Comparison of ENCODE assay signal across 24 mouse cellular contexts in the genomic region with DNA sequence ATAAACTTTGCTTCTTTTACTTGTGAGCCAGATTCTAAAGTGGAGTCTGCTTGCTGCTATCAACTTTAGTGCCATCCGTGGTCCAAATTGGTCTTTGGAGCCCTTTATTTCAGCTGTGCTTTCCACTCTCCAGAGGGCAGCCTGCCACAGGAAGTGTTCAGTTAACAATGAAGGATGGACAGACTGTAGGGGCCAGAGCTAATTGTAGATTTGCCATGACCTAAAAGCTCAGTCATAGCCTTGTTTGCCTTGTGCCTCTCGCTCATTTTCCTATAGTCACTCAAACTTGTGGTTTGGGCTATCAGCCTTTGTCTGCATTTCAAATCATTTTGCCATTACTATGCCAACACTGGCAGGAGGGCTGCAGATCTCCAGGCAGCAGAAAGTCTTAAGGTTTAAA.
DNase-seq lines count a peak whose midpoint lies in the region; ATAC-seq and TF ChIP-seq lines count a peak whose summit lies in the region.
"Had no signal": no experiment of that assay in that cellular context is flagged by ENCODE, and none has a peak within 500 bp of the region (broad histone marks: within the 10 kb centered on the region; RNA-seq: fewer than 3 reads in every experiment).

No protein-coding gene starts in this region.

- TF ChIP-seq CTCF in midbrain, postnatal 0 days (IDR thresholded peaks at IDR 0.05), result no peak
- TF ChIP-seq CTCF in brain, embryonic 14.5 days (IDR thresholded peaks at IDR 0.05; ENCODE audit: borderline replicate concordance, extremely low read depth, insufficient read depth, insufficient read length), result no peak

- no peak overlapping the region for H3K4me3 ChIP-seq in hindbrain, embryonic 14.5 days (replicated peaks; ENCODE audit: low read length)
- no peak overlapping the region for H3K4me3 ChIP-seq in hindbrain, embryonic 12.5 days
- no peak overlapping the region for H3K4me3 ChIP-seq in midbrain, postnatal 0 days (ENCODE audit: low read depth, low read length)
- no peak overlapping the region for H3K4me3 ChIP-seq in midbrain, embryonic 13.5 days (replicated peaks)
- no peak overlapping the region for H3K4me3 ChIP-seq in heart, embryonic 12.5 days
- H3K4me3 ChIP-seq: embryonic facial prominence, embryonic 15.5 days; gastrocnemius, adult 2 months; heart, embryonic 10.5 days; limb, embryonic 13.5 days; lung, embryonic 15.5 days had no signal

- H3K9me3 ChIP-seq in hindbrain, embryonic 14.5 days (ENCODE audit: control insufficient read depth, low read length), result no peaks in the 10 kb centered on the region
- H3K9me3 ChIP-seq in hindbrain, embryonic 12.5 days (replicated peaks), result no peaks in the 10 kb centered on the region
- no peaks in the 10 kb centered on the region for H3K9me3 ChIP-seq in midbrain, postnatal 0 days (ENCODE audit: low read length)
- no peaks in the 10 kb centered on the region for H3K9me3 ChIP-seq in midbrain, embryonic 13.5 days
- H3K9me3 ChIP-seq in heart, embryonic 12.5 days (replicated peaks), result no peaks in the 10 kb centered on the region
- H3K9me3 ChIP-seq: embryonic facial prominence, embryonic 15.5 days; heart, embryonic 10.5 days; limb, embryonic 13.5 days; lung, embryonic 15.5 days had no signal

- no peaks in the 10 kb centered on the region for H3K27me3 ChIP-seq in hindbrain, embryonic 14.5 days (ENCODE audit: control insufficient read depth, insufficient read depth, low read length)
- H3K27me3 ChIP-seq in hindbrain, embryonic 12.5 days, result no peaks in the 10 kb centered on the region
- no peaks in the 10 kb centered on the region for H3K27me3 ChIP-seq in midbrain, postnatal 0 days (ENCODE audit: insufficient read depth, low read length)
- H3K27me3 ChIP-seq in midbrain, embryonic 13.5 days, result no peaks in the 10 kb centered on the region
- H3K27me3 ChIP-seq in heart, embryonic 12.5 days (replicated peaks), result no peaks in the 10 kb centered on the region
- H3K27me3 ChIP-seq: embryonic facial prominence, embryonic 15.5 days; limb, embryonic 13.5 days; lung, embryonic 15.5 days; Patski had no signal

- H3K4me1 ChIP-seq in hindbrain, embryonic 14.5 days (replicated peaks; ENCODE audit: control insufficient read depth, insufficient read depth, low read length), result no peaks in the 10 kb centered on the region
- no peaks in the 10 kb centered on the region for H3K4me1 ChIP-seq in hindbrain, embryonic 12.5 days
- no peaks in the 10 kb centered on the region for H3K4me1 ChIP-seq in midbrain, postnatal 0 days (ENCODE audit: insufficient read depth, low read length)
- H3K4me1 ChIP-seq in midbrain, embryonic 13.5 days (replicated peaks), result no peaks in the 10 kb centered on the region
- H3K4me1 ChIP-seq in heart, embryonic 12.5 days (replicated peaks), result no peaks in the 10 kb centered on the region
- H3K4me1 ChIP-seq: embryonic facial prominence, embryonic 15.5 days; heart, embryonic 10.5 days; limb, embryonic 13.5 days; lung, embryonic 15.5 days had no signal

- H3K27ac ChIP-seq in hindbrain, embryonic 14.5 days, result no peak overlapping the region
- H3K27ac ChIP-seq in hindbrain, embryonic 12.5 days, result no peak overlapping the region
- H3K27ac ChIP-seq in midbrain, postnatal 0 days (ENCODE audit: low read depth, low read length), result no peak overlapping the region
- no peak overlapping the region for H3K27ac ChIP-seq in midbrain, embryonic 13.5 days
- no peak overlapping the region for H3K27ac ChIP-seq in heart, embryonic 12.5 days (ENCODE audit: poor library complexity, severe bottlenecking)
- H3K27ac ChIP-seq: embryonic facial prominence, embryonic 15.5 days; gastrocnemius, adult 2 months; heart, embryonic 10.5 days; limb, embryonic 13.5 days; liver, embryonic 14.5 days; lung, embryonic 15.5 days; macrophage had no signal

- no peak overlapping the region for H3K4me2 ChIP-seq in hindbrain, embryonic 14.5 days (replicated peaks)
- H3K4me2 ChIP-seq in hindbrain, embryonic 12.5 days (replicated peaks), result no peak overlapping the region
- H3K4me2 ChIP-seq in midbrain, postnatal 0 days (ENCODE audit: low read depth, low read length, poor library complexity, severe bottlenecking), result no peak overlapping the region
- H3K4me2 ChIP-seq in midbrain, embryonic 13.5 days (replicated peaks), result no peak overlapping the region
- H3K4me2 ChIP-seq in heart, embryonic 12.5 days, result no peak overlapping the region
- H3K4me2 ChIP-seq: embryonic facial prominence, embryonic 15.5 days; limb, embryonic 13.5 days; lung, embryonic 15.5 days; midbrain, embryonic 11.5 days had no signal

- no peak for TF ChIP-seq POLR2A in brain, embryonic 14.5 days (IDR thresholded peaks at IDR 0.05; ENCODE audit: borderline replicate concordance, extremely low read depth, insufficient read depth, insufficient read length, poor library complexity, severe bottlenecking)

- no peaks in the 10 kb centered on the region for H3K36me3 ChIP-seq in hindbrain, embryonic 14.5 days (replicated peaks; ENCODE audit: control insufficient read depth, insufficient read depth)
- H3K36me3 ChIP-seq in hindbrain, embryonic 12.5 days, result no peaks in the 10 kb centered on the region
- no peaks in the 10 kb centered on the region for H3K36me3 ChIP-seq in midbrain, postnatal 0 days (ENCODE audit: insufficient read depth, low read length)
- no peaks in the 10 kb centered on the region for H3K36me3 ChIP-seq in midbrain, embryonic 13.5 days
- H3K36me3 ChIP-seq in heart, embryonic 12.5 days, result no peaks in the 10 kb centered on the region
- H3K36me3 ChIP-seq: embryonic facial prominence, embryonic 15.5 days; heart, embryonic 10.5 days; limb, embryonic 13.5 days; lung, embryonic 15.5 days had no signal

- no peak for DNase-seq in hindbrain, embryonic 14.5 days (ENCODE audit: low spot score)
- DNase-seq in midbrain, postnatal 0 days (ENCODE audit: low spot score), result peak; percentile 58
- DNase-seq in brain, embryonic 14.5 days (ENCODE audit: low read depth), result peak; percentile 30
- DNase-seq: adrenal gland, postnatal 14 days; forebrain, postnatal 0 days; gastrocnemius, adult 2 months; heart, postnatal 10 days; kidney, adult 8-10 months; kidney, postnatal 25 days; layer of hippocampus, adult 9-11 months; spleen, adult 18-20 months; thymus, postnatal 25 days had no signal

- no peak overlapping the region for H3K9ac ChIP-seq in hindbrain, embryonic 14.5 days
- no peak overlapping the region for H3K9ac ChIP-seq in hindbrain, embryonic 12.5 days
- H3K9ac ChIP-seq in midbrain, postnatal 0 days (replicated peaks; ENCODE audit: low read length, poor library complexity, severe bottlenecking), result no peak overlapping the region
- no peak overlapping the region for H3K9ac ChIP-seq in midbrain, embryonic 13.5 days (replicated peaks)
- H3K9ac ChIP-seq in heart, embryonic 12.5 days, result no peak overlapping the region
- H3K9ac ChIP-seq: embryonic facial prominence, embryonic 15.5 days; forebrain, postnatal 0 days; limb, embryonic 13.5 days; liver, embryonic 14.5 days; lung, embryonic 15.5 days had no signal

- 41% methylated on average over 2 of the region's 2 CpGs for WGBS in hindbrain, embryonic 14.5 days
- 45% methylated on average over 2 of the region's 2 CpGs for WGBS in hindbrain, embryonic 12.5 days
- 30% methylated on average over 2 of the region's 2 CpGs for WGBS in midbrain, postnatal 0 days
- WGBS in midbrain, embryonic 13.5 days, result 49% methylated on average over 2 of the region's 2 CpGs
- WGBS in heart, embryonic 12.5 days, result 62% methylated on average over 2 of the region's 2 CpGs

- peak; percentile 75; the same call in 1 of the 2 replicates for ATAC-seq in hindbrain, embryonic 14.5 days (ENCODE audit: low FRiP score)
- ATAC-seq in hindbrain, embryonic 12.5 days (ENCODE audit: low FRiP score), result no peak
- no peak; the same call in 1 of the 2 replicates for ATAC-seq in midbrain, postnatal 0 days (ENCODE audit: low FRiP score)
- ATAC-seq in midbrain, embryonic 13.5 days, result no peak; the same call in 1 of the 2 replicates
- peak; percentile 22 to 36; a peak in 1 of 4 replicates for ATAC-seq in hematopoietic stem cell, adult 5-6 weeks (replicated peaks in 1 of 2; ENCODE audit: insufficient read depth in 1 of 2, low FRiP score in 2 of 2, low TSS enrichment in 1 of 2, low read depth in 1 of 2, poor library complexity in 2 of 2, severe bottlenecking in 2 of 2)
- ATAC-seq in heart, embryonic 12.5 days (ENCODE audit: insufficient number of reproducible peaks, low FRiP score), result no peak
- ATAC-seq: forebrain, postnatal 0 days; Patski had no signal

Comparison
In these comparisons a context has a peak if more than half of its experiments do, and no peak if none do; other contexts are left out.
1. ATAC-seq: peak in hindbrain, embryonic 14.5 days (single experiment) and hematopoietic stem cell, adult 5-6 weeks (2 of 2); none in hindbrain, embryonic 12.5 days (single experiment), midbrain, postnatal 0 days (single experiment), midbrain, embryonic 13.5 days (single experiment) and heart, embryonic 12.5 days (single experiment).